Mouse (Mus musculus) megakaryocyte, adult 5-6 weeks (primary cell): ENCODE measurements around the gene Hck. TPM values are rescaled to one million over a fixed set of nuclear protein-coding genes. Genes with fewer than 3 reads are reported as not detected.

Experiments used
- ATAC-seq: 2 replicates; pipeline ENCODE4 v1.8.0; 2016; ENCODE audit warnings: mild to moderate bottlenecking, inconsistent platforms; ENCODE audit not compliant: poor library complexity, severe bottlenecking
- total RNA-seq, 2 experiments: library from RNA; stranded (forward) in 1 of 2; stranded (reverse) in 1 of 2; fragments of 153-499, 151-499 nt in 1 of 2; fragments of 221-1000, 200-1000 nt in 1 of 2; gene quantifications; 2 replicates each; pipeline versions ENCODE4 v1.2.3 to v1.2.4; 2015 to 2017

Gene Hck
- total RNA-seq (2015) (207 and 212 TPM in 2 replicates), total RNA-seq (2017) (279 and 282 TPM in 2 replicates)

DNA sequence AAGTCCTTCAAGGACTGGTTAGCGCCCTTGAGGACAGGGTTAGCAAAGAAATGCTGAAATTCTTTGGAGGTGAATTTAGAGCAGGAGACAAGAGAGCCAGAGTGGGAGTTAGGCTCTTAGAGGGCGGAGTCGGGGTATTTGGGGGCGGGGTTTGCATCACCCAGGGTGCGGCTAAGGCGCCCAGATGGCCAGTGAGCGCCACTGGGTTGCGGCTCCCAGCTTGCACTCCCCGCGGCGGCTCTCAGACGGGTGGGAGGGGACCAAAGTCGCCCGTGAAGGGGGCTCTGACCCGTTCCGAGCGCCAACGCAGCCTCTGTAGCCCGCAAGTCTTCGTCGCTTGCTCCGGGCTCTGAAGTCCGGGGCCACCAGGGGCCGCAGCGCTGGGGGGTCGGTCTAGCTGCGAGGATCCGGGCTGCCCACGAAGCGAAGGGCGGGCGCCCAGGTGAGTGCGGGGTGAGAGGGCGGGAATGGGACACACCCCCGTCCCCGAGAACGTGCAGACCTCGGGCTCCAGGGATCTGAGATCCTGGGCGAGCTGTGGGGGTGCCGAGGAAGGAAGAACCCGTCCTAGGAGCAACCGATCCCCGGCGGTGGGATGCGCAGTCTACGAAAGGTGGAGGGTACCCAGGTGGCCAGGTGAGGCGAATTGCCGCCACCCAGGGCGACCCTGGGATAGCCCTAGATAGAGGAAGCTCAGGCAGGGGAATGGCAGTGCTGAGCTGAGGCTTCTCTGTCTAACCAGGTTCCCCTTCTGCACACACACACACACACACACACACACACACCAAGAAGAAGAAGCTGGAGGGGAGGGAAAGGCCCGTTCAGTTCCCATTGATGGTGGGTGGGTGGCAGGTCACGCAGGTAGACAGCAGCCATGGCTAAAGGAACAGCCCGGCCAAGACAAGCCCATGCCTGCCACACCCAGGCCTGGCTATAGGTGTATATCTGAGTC lies at the start of gene Hck:
Gene Hck (plus strand): TSS at position 156 of the 952 bp plus-strand sequence.
- peak; percentile 86 for ATAC-seq

DNA sequence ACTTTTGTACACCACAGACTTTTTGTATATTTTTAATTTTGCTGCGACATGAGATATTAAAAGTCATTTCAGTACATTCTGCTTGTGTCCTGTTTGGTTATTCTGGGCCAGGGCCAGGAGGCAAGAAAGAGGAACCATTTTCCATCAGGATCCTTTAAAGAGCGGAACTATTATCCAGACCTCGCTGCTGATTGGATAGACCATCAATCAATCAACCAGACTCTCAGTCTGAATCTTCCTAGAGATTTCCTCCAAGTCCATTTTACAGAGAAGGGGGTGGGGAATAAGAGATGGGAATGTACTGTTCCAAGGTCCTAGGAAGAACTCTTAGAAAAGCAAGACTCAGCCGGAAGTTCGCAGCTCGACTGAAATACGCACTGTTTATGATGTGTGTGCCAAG lies 48.1 kb upstream of the Hck start:
- no peak for ATAC-seq

DNA sequence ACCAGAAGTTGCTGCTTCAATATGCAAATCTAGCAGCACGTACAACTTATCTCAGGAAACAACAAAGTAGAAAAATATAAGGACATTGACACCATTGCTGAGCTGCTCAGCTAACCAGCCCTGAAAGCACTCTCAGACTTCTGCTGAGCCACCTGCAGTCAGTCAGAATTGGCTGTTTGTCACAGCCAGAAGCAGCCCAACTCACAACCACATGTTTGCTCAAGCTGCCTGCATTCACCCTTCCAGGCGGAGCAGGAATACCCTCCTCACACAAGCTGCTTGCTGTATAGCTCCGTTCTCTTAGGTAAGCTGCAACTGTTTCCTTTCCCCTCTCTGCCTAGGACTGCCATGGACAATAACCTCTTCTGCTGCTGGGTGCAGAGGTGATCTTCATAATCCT lies 44.9 kb upstream of the Hck start:
- ATAC-seq: no peak

DNA sequence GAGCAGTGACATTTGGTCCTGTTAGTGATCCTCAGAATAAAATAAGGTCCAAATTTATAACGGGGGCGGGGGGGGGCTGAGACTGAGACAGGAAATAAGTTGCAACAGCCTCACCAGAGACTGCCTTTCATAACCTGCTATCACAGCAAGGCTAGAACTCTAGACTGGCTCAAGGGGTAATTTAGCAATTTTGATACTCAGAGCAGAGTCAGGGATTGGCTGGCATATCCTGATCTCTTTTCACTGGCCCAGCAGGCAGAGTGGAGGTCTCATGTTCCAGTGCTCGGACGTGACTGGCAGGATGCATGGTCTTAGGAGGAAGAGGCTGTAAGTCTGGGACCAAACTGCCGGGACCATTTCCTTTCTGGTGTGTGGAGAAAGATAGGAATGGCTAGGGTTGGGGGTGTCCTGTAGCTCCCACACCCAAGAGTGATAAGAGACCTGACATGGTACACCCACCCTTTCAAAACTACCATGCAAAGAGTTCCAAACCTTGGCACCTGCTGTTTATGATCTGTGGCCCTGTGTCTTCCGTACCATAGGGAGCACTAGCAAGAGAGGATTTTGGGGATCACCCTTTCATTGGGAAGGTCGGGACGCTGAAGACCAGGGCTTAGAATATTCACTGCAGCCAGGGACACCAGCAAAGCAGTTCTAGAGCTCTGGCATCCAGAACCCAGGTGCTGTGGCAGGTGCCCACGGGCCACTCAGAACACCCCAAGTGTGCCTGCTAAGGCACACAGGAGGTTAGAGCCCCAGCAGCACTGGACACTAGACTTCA lies 43.9 kb upstream of the Hck start:
- no peak; the same call in 1 of the 2 replicates for ATAC-seq

DNA sequence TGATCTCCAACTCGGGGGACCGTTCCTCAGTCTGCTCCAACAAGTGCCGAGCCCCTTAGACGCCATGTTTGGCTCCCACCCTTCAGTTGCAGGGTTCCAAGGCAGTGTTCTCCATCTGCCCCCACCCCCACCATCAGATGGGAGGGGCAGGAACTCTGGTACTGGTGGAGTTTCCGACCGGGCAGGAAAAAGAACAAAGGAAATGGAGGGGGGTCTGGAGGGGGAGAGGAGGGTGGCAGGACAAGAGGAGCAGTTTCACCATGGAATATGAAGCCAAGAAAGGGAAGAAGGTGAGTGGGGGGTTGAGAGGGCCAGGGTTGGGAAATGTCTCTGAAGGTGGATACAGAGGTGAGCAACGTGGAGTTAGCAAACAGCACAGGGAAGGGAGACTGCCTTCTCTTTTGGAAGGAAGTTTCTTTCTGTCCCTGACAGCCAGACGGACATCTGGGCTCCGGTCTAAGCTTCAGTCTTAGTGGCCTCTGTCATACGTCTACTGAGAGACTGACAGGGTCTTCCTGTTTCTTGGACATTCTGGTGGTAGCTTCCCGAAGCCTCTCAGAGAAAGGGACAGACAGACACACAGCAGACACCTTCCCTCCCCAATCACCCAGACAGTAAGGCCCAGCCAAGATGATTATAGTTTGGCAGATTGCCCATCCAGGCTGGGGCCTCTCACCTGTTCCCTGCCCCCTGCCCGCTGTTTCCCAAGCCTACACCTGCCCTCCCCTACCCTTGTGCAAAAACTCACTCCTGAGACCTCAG lies 42.3 kb upstream of the Hck start, which contains the start of gene Ccm2l:
Gene Ccm2l (plus strand): TSS at position 209 of the 762 bp plus-strand sequence.
- ATAC-seq: peak; percentile 25

DNA sequence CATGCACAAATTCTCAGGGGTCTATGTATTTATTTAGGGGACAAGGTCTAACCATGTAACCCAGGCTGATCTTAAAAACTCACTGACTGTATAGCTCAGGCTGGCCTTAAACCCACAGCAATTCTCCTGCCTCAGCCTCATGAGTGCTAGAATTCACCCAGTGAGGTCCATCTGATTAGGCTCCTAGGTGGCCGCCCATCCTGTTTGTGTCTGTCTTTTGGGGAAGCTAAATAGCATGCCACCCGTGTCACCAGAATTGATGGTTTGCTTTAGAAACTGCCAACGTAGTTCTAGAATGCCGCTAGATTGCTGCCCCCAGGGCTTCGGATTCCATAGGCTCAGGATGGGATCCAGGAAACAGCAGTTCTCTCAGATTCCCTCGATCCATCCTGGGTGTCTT lies 41.3 kb upstream of the Hck start:
- ATAC-seq: no peak

DNA sequence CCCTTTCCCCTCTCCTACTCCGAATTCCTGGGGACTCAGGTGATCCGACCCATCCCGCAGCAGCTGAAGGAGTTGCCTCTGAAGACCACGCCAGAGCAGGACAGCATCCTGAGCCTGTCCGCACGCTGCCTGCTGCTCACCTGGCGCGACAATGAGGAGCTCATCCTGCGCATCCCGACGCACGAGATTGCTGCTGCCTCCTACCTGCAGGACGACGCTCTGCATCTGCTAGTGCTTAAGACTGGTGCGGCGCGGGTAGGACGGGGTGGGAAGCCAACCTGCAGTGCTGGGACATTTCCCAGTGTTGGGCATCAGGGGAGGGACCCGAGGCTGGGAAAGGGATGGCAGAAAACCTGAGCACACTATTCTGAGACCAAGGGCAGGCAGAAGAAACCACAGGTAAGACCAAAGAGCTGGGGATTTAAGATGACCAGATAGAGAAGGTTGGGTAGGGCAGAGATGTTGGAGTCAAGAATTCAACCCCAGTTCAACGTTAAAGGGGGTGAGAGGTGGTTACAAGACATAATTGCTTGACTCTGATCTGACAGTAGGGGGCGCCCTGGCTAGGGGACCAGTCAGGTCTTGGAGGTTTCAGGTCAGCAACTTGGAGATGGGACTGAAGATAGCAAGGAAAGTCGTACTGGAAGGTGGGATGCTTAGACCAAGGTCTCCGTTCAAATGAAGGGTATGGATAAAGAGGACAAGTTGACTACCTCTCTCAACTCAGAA lies 37.3 kb upstream of the Hck start:
- no peak for ATAC-seq

DNA sequence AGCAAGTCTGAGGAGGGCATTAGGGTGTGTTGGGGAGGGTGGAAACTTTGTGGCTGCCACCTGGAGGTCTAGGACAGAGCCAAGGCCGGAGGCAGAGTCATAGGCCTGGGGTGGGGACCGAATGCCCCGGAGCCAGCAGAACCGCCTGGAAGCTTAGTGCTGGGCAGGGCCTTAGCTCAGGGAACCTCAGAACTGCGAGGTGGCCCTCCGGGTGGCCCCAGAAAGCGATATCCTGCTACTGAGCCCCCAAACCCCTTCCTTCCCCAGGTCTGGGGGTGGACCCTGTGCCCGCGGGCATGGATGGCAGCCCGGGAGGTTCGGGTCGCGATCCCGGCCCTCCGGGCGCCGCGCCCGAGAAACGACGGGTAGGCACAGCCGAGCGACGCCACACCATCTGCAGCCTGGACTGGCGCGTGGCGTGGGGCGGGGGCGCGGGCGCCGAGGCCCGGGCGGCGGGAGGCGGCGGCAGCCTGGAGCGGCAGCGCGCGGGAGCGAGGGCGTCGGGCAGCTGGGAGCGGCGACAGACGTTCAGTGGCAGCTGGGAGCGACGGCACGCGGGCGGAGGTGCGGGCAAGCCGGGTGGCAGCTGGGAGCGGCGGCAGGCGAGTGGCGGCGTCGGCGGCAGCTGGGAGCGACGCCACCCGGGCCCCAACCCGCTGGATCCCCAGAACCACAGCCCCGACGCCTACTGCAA lies 36.6 kb upstream of the Hck start:
- no peak for ATAC-seq

DNA sequence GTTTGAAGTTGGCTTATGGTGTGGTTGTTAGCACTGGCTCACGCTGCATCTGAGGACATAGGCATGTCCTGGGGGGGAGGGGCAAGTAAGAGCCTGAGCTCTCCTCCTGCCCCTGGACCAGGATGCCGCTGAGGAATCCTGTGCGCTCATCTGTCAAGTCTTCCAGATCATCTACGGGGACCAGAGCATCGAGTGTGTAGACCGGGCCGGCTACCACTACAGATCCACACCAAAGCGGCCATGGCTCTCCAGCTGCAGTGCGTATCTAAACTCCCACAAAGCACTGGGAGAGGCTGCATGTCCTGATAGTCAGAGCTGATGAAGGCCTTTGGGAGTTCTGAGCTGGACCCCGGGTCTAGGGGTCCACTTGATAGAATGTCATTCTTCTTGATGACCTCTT lies 33.6 kb upstream of the Hck start:
- ATAC-seq: no peak

DNA sequence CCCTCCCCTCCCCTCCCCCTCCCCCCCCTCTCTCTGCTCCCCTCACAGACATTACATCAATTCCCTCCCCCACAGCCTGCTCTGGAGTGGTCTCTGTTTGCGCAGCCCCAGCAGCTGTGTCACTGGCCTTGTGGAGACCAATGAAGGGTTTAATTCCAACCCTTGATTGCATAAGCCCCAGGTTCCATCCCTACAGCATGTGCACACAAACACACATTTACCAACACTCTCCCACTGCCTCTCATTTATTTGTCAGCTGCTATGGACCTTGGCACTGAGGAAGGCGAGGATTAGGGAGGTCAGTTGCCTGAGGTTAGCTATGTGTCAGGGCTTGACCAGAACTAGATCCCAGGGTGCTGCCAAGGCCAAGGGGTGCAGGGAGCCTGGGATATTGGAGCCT lies 32.3 kb upstream of the Hck start:
- peak; percentile 61 for ATAC-seq

DNA sequence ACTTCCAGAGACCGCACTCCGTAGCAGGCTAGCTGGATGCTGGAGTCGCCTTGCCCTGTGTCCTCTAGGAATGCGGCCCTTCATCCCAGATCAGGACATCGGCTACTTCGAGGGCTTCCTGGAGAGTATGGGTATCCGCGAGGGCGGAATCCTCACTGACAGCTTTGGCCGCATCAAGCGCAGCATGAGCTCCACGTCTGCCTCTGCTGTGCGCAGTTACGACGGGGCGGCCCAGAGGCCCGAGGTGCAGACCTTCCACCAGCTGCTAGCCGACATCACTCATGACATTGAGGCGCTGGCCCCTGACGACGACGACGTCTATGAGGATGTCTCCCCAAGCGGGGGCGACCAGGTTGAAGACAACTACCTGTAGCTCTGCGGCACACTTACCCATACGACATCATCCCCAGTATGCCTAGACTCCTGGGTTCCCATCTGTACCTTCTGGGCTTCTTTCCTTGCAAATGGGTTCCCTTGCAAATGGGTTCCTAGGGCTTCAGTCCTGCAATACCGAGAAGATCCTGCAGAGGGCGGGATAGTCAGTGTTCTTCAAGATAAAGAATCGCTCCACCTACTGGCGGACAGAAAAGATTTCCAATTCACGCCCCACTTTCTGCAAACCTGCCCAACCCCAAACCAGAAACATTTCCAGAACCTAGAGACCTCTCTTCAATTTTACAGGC lies 27.3 kb upstream of the Hck start:
- peak; percentile 58 for ATAC-seq

DNA sequence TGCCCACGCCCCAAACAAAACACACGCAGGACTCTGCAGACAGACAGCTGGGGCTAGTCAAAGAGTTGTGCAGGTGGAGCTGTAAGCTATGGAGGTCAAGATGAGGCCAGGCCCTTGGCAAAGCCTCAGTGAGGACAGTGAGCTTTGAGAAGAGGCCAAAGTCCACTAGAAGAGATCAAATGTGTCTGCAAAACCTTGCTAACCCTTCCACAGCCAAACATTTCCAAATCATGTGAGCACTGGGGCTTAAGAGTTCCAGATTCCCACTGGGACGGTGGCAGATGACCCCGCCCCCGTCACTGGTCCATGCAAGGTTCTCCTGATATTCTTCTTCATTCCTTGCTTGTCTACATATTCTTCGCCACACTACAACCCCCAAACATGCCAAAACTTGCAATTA lies 26.4 kb upstream of the Hck start:
- no peak for ATAC-seq

DNA sequence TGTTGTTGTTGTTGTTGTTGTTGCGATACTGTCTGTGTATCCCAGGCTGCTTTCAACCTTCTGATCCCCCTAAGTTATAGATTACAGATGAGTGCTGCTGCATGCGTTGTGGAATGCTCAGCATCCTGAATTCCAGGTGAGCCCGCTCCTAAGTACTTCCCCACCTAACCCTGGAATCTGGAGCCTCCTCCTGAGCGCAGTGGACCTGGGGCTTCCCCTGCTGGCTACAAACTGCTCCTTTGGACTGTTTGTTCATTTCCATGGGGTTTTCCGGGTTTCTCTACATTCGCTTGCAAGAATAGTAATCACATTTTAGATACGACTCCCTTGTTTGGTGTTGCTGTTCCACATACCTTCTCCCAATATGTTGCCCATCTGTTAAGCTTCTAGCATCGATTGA lies 25.0 kb upstream of the Hck start:
- no peak for ATAC-seq

DNA sequence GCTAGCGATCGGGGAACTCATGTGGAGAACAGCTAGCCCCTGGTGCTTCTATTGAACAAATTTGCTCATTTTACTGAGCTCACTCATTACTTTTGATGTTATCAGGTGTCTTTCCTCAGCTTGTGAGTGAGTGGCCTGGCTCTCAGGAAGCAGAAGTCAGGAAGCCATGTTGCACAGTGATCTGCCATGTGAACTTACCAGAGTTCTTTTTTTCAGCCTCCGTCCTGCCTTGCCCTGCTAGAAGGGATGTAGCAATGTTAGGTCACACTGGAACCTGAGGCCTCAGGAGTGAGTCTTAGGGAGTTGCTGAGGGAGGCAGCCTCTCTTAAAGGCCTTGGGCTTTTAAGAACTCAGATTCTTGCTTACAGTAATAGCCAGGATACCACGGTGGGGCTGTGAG lies 24.4 kb upstream of the Hck start:
- ATAC-seq: peak; percentile 60

DNA sequence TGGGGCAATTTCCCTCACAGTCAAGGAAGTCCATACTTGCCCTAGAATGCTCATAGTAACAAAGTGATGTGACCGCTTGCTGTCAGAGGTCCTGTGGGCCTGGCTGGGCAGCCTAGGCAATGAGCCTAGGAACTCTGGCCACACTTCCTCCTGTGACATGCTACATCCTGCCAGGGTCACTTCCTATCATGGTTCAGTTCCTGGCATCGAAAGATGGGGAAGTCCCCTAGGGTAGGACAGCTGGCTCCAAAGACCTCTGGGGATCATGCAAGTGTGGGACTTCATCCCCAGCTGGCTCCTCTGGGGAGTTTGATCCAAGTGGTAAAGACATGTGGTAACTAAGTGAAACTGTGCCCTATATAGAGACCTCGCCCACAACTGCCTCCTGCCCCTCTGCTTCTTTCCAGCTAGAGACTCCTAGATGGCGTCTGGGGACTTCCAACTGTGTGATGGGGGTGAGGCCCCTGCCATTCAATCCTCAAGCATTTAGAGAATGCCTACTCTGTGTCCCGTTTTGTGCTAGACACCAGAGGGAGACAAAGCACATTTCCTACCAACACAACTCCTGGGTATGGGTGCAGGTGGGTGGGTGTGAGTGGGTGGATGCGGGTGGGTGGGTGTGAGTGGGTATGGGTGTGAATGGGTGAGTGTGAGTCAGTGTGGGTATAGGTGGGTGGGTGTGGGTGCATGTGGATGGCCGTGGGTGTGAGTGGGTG lies 23.8 kb upstream of the Hck start:
- peak; percentile 93 for ATAC-seq

DNA sequence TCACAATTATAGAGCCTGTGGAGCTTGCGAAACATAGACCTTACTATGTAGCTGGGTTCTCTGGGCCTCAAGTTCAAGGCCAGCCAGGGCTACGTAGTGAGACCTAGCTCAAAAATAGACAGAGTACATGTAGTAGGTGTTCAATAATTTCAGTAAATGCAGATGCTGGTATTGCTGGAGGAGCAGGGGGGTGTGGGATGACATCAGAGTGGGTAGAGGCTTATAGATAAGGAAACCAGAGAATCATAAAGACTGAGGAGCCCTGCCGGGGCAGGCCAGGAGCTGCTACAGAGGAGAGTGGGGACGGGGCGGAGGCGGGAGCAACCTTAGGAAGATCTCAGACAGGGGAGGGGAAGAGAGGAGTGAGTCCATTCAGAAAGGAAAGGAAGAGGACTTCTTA lies 22.7 kb upstream of the Hck start:
- ATAC-seq: no peak

DNA sequence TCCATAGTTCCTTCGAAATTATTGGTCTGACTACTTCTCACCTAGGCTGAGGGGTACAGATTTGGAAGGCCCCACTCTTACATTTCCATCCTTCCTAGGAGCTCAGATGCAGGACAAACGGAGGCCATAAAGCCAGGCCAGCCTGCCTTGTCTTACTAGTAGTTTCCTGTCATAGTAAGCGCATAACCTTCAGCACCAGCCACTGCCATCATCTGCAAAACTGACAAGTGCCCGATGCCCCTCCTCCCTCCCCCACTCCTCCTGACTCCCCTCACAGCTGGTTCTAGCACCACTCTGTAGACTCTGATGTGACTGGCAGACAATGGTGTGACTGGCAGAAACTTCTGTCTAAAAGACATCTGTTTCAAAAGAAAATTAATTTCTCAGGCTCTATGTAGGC lies 22.1 kb upstream of the Hck start:
- ATAC-seq: no peak

DNA sequence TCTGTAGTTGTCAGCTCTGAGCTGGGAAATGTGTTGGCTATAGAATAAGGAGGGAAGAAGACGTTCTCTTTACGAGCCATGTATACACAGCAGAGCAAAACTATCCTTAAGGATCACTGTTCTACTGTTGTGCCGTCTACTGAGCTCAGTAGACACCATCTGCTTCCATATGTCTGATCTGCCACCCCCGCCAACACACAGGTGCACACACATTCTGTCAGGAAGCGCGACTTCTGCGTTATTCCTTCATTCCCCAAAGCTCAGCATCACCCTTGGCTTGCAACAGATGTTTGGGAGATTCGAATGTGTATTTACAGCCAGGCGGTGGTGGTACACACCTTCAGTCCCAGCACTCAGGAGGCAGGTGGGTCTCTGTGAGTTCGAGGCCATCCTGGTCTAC lies 21.2 kb upstream of the Hck start:
- no peak for ATAC-seq

DNA sequence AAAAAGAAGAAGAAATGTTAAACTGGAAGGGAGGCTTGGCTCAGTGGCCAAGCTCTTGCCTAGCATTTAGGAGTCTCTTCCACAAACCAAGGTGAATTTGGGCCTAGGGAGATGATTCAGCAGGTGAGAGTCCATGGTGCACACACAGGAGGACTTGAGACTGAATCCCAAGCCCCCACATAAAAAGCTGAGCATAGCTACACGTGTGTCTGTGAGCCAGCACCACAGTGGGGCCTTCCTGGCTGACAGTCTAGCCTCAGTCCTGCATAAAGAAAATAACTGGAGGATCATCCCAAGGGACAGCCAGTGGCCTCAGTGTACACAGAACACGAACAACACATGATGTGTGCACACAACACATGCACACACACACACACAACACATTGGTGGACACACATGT lies 19.0 kb upstream of the Hck start:
- ATAC-seq: no peak
